Mouse (Mus musculus) liver, adult 2 months (tissue): ENCODE results near the gene Xxylt1.

Source experiments
- CTCF ChIP-seq: fragments of 200-500 bp; IDR thresholded peaks from 2 replicates; pipeline ENCODE4 v1.5.1; 2011; ENCODE audit warnings: low read depth, low read length, control low read depth
- POLR2A ChIP-seq: fragments of 200-500 bp; IDR thresholded peaks from 2 replicates; pipeline ENCODE4 v1.6.1; 2011; ENCODE audit warnings: low read length, control low read depth; ENCODE audit not compliant: insufficient read depth; ENCODE audit errors: extremely low read depth

GRCm38 (mm10) chr16:31062918-31063317 lies 18.3 kb downstream of the Xxylt1 start:
- TF ChIP-seq POLR2A (no peak), CTCF (no peak)
